ENCODE assay signal across 8 mouse cellular contexts in genomic region chr19:5118384-5118698, GRCm38 (mm10). TPM values are rescaled to one million over a fixed set of nuclear protein-coding genes. Genes with fewer than 3 reads are reported as not detected.
DNase-seq lines count a peak whose midpoint lies in the region; ATAC-seq and TF ChIP-seq lines count a peak whose summit lies in the region.

Gene Klc2 (minus strand): TSS chr19:5118560.

- intact Hi-C loops in left cerebral cortex, adult 2 months (cut with DNase I), result loop anchor here (2.0 kb wide), 1 partner anchor 20 kb away; no protein-coding TSS in a partner anchor

- TF ChIP-seq CTCF in left cerebral cortex, adult 2 months (IDR thresholded peaks at IDR 0.05), result no peak

- H3K9ac ChIP-seq in heart, embryonic 12.5 days, result peak within 1 kb of the TSS; percentile 86
- peak within 1 kb of the TSS; percentile 87 for H3K9ac ChIP-seq in neural tube, embryonic 12.5 days

- under 1% methylated on average over 18 of the region's 18 CpGs for WGBS in heart, embryonic 12.5 days
- under 1% methylated on average over 18 of the region's 18 CpGs for WGBS in neural tube, embryonic 12.5 days

- H3K27ac ChIP-seq in left cerebral cortex, adult 2 months, result peak within 1 kb of the TSS; percentile 95
- no peak within 1 kb of the TSS for H3K27ac ChIP-seq in brown adipose tissue, adult 24 weeks (replicated peaks; ENCODE audit: low read depth, low read length)
- H3K27ac ChIP-seq in heart, embryonic 12.5 days (ENCODE audit: poor library complexity, severe bottlenecking), result peak within 1 kb of the TSS; percentile 74
- peak within 1 kb of the TSS; percentile 71 for H3K27ac ChIP-seq in neural tube, embryonic 12.5 days

- peaks cover 6% of the 10 kb centered on the region; the same call in 1 of the 2 replicates for H3K36me3 ChIP-seq in heart, embryonic 12.5 days
- H3K36me3 ChIP-seq in neural tube, embryonic 12.5 days, result peaks cover 8% of the 10 kb centered on the region; the same call in 1 of the 2 replicates

- peak within 1 kb of the TSS; percentile 81 for H3K4me3 ChIP-seq in left cerebral cortex, adult 2 months
- H3K4me3 ChIP-seq in brown adipose tissue, adult 24 weeks (ENCODE audit: insufficient read depth, low read depth, low read length), result peak within 1 kb of the TSS; percentile 74
- H3K4me3 ChIP-seq in heart, embryonic 12.5 days, result peak within 1 kb of the TSS; percentile 76
- peak within 1 kb of the TSS; percentile 71 for H3K4me3 ChIP-seq in neural tube, embryonic 12.5 days

- peak; percentile 93 for ATAC-seq in heart, embryonic 12.5 days (ENCODE audit: insufficient number of reproducible peaks, low FRiP score)
- ATAC-seq in neural tube, embryonic 12.5 days (ENCODE audit: low FRiP score, low read depth), result peak; percentile 85

- no peaks in the 10 kb centered on the region for H3K9me3 ChIP-seq in heart, embryonic 12.5 days (replicated peaks)
- H3K9me3 ChIP-seq in neural tube, embryonic 12.5 days, result no peaks in the 10 kb centered on the region

- no peak for DNase-seq in left cerebral cortex, adult 2 months (ENCODE audit: extremely low spot score in 1 of 2, low spot score in 2 of 2)
- DNase-seq in left cerebral cortex, adult 11 months (ENCODE audit: low spot score), result no peak
- DNase-seq in left cerebral cortex, adult 8-10 months (ENCODE audit: low spot score in 2 of 2), result no peak
- DNase-seq in T-cell, adult 2 months (ENCODE audit: low spot score), result no peak
- no peak for DNase-seq in spleen, postnatal 14 days (ENCODE audit: low spot score in 2 of 2)

- peak within 1 kb of the TSS; percentile 79 for H3K4me2 ChIP-seq in heart, embryonic 12.5 days
- H3K4me2 ChIP-seq in neural tube, embryonic 12.5 days (replicated peaks), result peak within 1 kb of the TSS; percentile 91

- peaks cover 3% of the 10 kb centered on the region; the same call in 1 of the 2 replicates for H3K4me1 ChIP-seq in brown adipose tissue, adult 24 weeks (ENCODE audit: control insufficient read depth, insufficient read depth, insufficient read length, low read length)
- peaks cover 20% of the 10 kb centered on the region for H3K4me1 ChIP-seq in heart, embryonic 12.5 days (replicated peaks)
- H3K4me1 ChIP-seq in neural tube, embryonic 12.5 days, result peaks cover 18% of the 10 kb centered on the region

- H3K27me3 ChIP-seq in heart, embryonic 12.5 days (replicated peaks), result no peaks in the 10 kb centered on the region
- no peaks in the 10 kb centered on the region for H3K27me3 ChIP-seq in neural tube, embryonic 12.5 days (replicated peaks)

RNA-seq across cellular contexts. Expression of gene Klc2, which starts in this region (rescaled TPM):
- total RNA-seq in left cerebral cortex, adult 2 months (2021), result 100 to 1,000 TPM; 279 to 291 TPM
- 17.3 and 20.3 TPM in 2 replicates for polyA plus RNA-seq in brown adipose tissue, adult 24 weeks (2012; ENCODE audit: insufficient read depth, insufficient read length, missing spikeins)
- 24.0 and 28.6 TPM in 2 replicates for polyA plus RNA-seq in heart, embryonic 12.5 days (2016; fragmentation: Nextera tagmentation; extraction: Ambion mirVana)
- 100 to 1,000 TPM; 237 to 265 (median 247) TPM for total RNA-seq in left cerebral cortex, adult 8-10 months (2022)
- polyA plus RNA-seq in neural tube, embryonic 12.5 days (2016; fragmentation: Nextera tagmentation; extraction: Ambion mirVana), result 62.6 and 63.1 TPM in 2 replicates
